Mouse (Mus musculus) liver, postnatal 0 days (tissue): ENCODE measurements at regions not wholly inside any gene's neighbourhood (a gene's known extent, or its start where the extent isn't known, plus 50 kb on each side); places are given as distances from the start of the nearest gene placed in this dataset.
A peak's percentile ranks its signal among the peaks of the same experiment; 100 is the strongest.

Experiments
- ATAC-seq: fragments of 200-750 bp; cut with Nextera tagmentation; 2 replicates; pipeline ENCODE4 v1.8.0; 2017; ENCODE audit warnings: mild to moderate bottlenecking, moderate library complexity
- DNase-seq: peaks from one replicate; pipeline ENCODE4 v3.0.0-alpha.2; 2016
- H3K27ac ChIP-seq: fragments of 300-500 bp; sonication (generic); 2 replicates; pipeline ENCODE4 v1.5.1; 2014; ENCODE audit warnings: antibody characterized with exemption, moderate library complexity, mild to moderate bottlenecking, low read depth
- H3K27me3 ChIP-seq: fragments of 300-500 bp; sonication (generic); 2 replicates; pipeline ENCODE4 v1.6.1; 2014; ENCODE audit warnings: low read length, control low read depth, mixed read lengths; ENCODE audit not compliant: insufficient read depth
- H3K36me3 ChIP-seq: fragments of 300-500 bp; sonication (generic); replicated peaks from 2 replicates; pipeline ENCODE4 v1.6.1; 2014; ENCODE audit warnings: mild to moderate bottlenecking, control low read depth, low read length, moderate library complexity, mixed read lengths; ENCODE audit not compliant: insufficient read depth
- H3K4me1 ChIP-seq: fragments of 300-500 bp; sonication (generic); 2 replicates; pipeline ENCODE4 v1.6.1; 2014; ENCODE audit warnings: antibody characterized with exemption, mild to moderate bottlenecking, control low read depth; ENCODE audit not compliant: insufficient read depth
- H3K4me2 ChIP-seq: fragments of 300-500 bp; sonication (generic); 2 replicates; pipeline ENCODE4 v1.6.1; 2014; ENCODE audit warnings: low read depth, mild to moderate bottlenecking, low read length, moderate library complexity, mixed read lengths
- H3K4me3 ChIP-seq: fragments of 300-500 bp; sonication (generic); 2 replicates; pipeline ENCODE4 v1.5.1; 2014; ENCODE audit warnings: low read depth, low read length
- H3K9ac ChIP-seq: fragments of 300-500 bp; sonication (generic); replicated peaks from 2 replicates; pipeline ENCODE4 v1.6.1; 2014; ENCODE audit warnings: mild to moderate bottlenecking, moderate library complexity
- H3K9me3 ChIP-seq: fragments of 300-500 bp; sonication (generic); 2 replicates; pipeline ENCODE4 v1.6.1; 2016; ENCODE audit warnings: mild to moderate bottlenecking, control low read depth, low read length, mixed read lengths
- CTCF ChIP-seq: sonication (generic); IDR thresholded peaks from 2 replicates; pipeline ENCODE4 v1.5.1; 2016; ENCODE audit warnings: antibody characterized with exemption, low read depth
- EP300 ChIP-seq: IDR thresholded peaks from 2 replicates; pipeline ENCODE4 v1.6.1; 2016; ENCODE audit warnings: antibody characterized with exemption, low read depth, mild to moderate bottlenecking
- WGBS: fragments of 180-500 bp; shearing (Covaris S2); extraction: QIAGEN DNeasy Blood & Tissue Kit; methylation state at CpG from one replicate; pipeline ENCODE4 v1.1.7; 2014; ENCODE audit not compliant: insufficient replicate concordance; 5-methylcytosine and 5-hydroxymethylcytosine counted together

GRCm38 (mm10) chr14:61737504-61738040 lies 130.3 kb downstream of the Kcnrg start:
- TF ChIP-seq EP300 (no peak), CTCF (no peak)
- no peak for ATAC-seq

DNA sequence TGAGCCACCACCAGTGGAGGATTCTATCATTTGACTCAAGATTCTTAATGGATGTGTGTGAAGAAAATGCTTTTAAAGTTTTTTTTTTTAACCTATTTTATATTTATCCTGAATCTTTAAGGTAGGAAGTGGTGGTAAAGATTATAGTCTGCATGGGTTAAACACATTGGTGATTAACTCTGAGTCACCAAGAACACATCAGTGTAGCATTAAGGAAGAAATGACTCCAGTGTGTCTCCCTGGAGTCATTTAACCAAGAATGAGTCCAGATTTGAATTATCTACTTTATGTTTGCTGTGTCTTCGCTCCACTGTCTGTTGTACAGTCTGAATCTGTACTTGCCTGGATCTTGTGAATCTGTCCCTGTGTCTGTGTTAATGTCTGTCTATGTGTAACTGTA lies 132.2 kb downstream of the Kcnrg start:
- no peaks in the 10 kb centered on the region for H3K27me3 ChIP-seq
- H3K4me3 ChIP-seq = no peak overlapping the region
- H3K27ac ChIP-seq = no peak overlapping the region
- 83% methylated on average over 1 of the region's 1 CpGs for WGBS
- 0 out of 2 replicates have a peak, but pooled peaks cover 2% of the 10 kb centered on the region for H3K9me3 ChIP-seq
- H3K4me2 ChIP-seq = no peak overlapping the region
- no peak for ATAC-seq
- no peak overlapping the region for H3K9ac ChIP-seq
- DNase-seq = no peak
- H3K36me3 ChIP-seq = no peaks in the 10 kb centered on the region
- TF ChIP-seq CTCF = no peak
- TF ChIP-seq EP300 = no peak
- H3K4me1 ChIP-seq = no peaks in the 10 kb centered on the region

More at GRCm38 (mm10) chr14:61737504-61738040, 130.3 kb downstream of the Kcnrg start:
- Histone ChIP-seq H3K9ac (no peak overlapping the region), H3K4me3 (no peak overlapping the region), H3K4me1 (no peaks in the 10 kb centered on the region), H3K36me3 (no peaks in the 10 kb centered on the region), H3K27me3 (no peaks in the 10 kb centered on the region), H3K27ac (0 out of 2 replicates have a peak overlapping the region, but pooled peaks have one; percentile 41), H3K9me3 (0 out of 2 replicates have a peak, but pooled peaks cover 2% of the 10 kb centered on the region), H3K4me2 (0 out of 2 replicates have a peak overlapping the region, but pooled peaks have one; percentile 30)
- WGBS = 82% methylated on average over 6 of the region's 6 CpGs
- no peak for DNase-seq

GRCm38 (mm10) chr14:61743855-61744408 lies 136.7 kb downstream of the Kcnrg start:
- Histone ChIP-seq H3K27ac (no peak overlapping the region), H3K4me2 (no peak overlapping the region), H3K27me3 (no peaks in the 10 kb centered on the region), H3K36me3 (no peaks in the 10 kb centered on the region), H3K9ac (no peak overlapping the region), H3K4me3 (no peak overlapping the region), H3K4me1 (no peaks in the 10 kb centered on the region), H3K9me3 (0 out of 2 replicates have a peak, but pooled peaks cover under 1% of the 10 kb centered on the region)
- 25% methylated on average over 4 of the region's 4 CpGs for WGBS
- DNase-seq (no peak), ATAC-seq (no peak)
- TF ChIP-seq CTCF = no peak
- TF ChIP-seq EP300 = no peak

DNA sequence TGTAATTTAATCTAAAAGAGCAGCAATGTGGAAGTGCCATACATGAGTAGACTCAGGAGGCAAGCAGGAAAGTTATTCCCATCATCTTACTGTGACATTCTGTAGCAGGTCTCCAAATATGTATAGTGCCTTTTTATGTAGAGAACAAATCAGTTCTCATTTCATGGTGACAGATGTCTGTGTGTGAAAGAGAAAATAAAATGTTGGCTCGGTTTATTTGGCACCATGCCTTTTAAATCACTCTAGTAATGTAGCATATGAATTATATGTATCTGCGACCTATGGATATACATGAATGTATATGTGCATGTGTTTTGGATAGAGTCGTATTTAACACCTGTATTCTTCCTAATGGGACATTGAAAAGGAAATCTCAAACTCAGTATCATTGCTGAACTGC lies 146.2 kb downstream of the Kcnrg start:
- TF ChIP-seq EP300 (no peak), CTCF (no peak)
- ATAC-seq (no peak), DNase-seq (no peak)
- 75% methylated on average over 3 of the region's 3 CpGs for WGBS
- Histone ChIP-seq H3K9ac (no peak overlapping the region), H3K9me3 (no peaks in the 10 kb centered on the region), H3K4me1 (no peaks in the 10 kb centered on the region), H3K36me3 (no peaks in the 10 kb centered on the region), H3K4me2 (no peak overlapping the region), H3K4me3 (no peak overlapping the region), H3K27ac (no peak overlapping the region), H3K27me3 (no peaks in the 10 kb centered on the region)

DNA sequence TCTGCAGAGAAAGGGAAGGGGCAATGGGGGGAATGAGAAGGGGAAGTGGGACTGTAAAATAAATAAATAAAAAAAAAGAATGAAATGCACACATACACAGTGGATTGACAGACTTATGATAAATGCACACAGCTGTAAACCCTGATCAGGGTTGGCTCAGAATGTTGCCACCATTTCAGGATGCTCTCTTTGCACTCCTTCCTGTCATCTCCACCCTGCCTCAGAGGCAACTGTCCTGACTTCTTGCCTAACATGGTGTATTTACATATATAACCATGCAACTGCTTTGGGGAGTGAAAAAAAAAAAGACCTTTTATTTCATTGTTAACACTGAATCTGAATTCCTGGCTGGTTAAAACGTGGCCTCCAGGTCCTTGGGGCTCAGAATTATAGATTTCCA lies 149.4 kb downstream of the Kcnrg start:
- 16% methylated on average over 1 of the region's 1 CpGs for WGBS
- H3K4me1 ChIP-seq = no peaks in the 10 kb centered on the region
- no peak overlapping the region for H3K27ac ChIP-seq
- no peak for ATAC-seq
- H3K4me2 ChIP-seq = no peak overlapping the region
- H3K4me3 ChIP-seq = no peak overlapping the region
- no peaks in the 10 kb centered on the region for H3K36me3 ChIP-seq
- H3K9ac ChIP-seq = no peak overlapping the region
- DNase-seq = no peak
- no peaks in the 10 kb centered on the region for H3K27me3 ChIP-seq
- H3K9me3 ChIP-seq = no peaks in the 10 kb centered on the region
- no peak for TF ChIP-seq CTCF
- no peak for TF ChIP-seq EP300

GRCm38 (mm10) chr14:61757086-61757822 lies 150.0 kb downstream of the Kcnrg start:
- no peak for ATAC-seq
- peak; percentile 31 for DNase-seq
- WGBS = 5% methylated on average over 14 of the region's 15 CpGs
- no peak overlapping the region for H3K27ac ChIP-seq
- TF ChIP-seq CTCF (no peak), EP300 (no peak)
- no peaks in the 10 kb centered on the region for H3K9me3 ChIP-seq
- no peaks in the 10 kb centered on the region for H3K4me1 ChIP-seq
- H3K4me3 ChIP-seq = no peak overlapping the region
- peak overlapping the region; percentile 55 for H3K4me2 ChIP-seq
- no peaks in the 10 kb centered on the region for H3K27me3 ChIP-seq
- H3K9ac ChIP-seq = no peak overlapping the region
- no peaks in the 10 kb centered on the region for H3K36me3 ChIP-seq
